Mouse (Mus musculus): Measurements from ENCODE around the gene Napb.

DNA sequence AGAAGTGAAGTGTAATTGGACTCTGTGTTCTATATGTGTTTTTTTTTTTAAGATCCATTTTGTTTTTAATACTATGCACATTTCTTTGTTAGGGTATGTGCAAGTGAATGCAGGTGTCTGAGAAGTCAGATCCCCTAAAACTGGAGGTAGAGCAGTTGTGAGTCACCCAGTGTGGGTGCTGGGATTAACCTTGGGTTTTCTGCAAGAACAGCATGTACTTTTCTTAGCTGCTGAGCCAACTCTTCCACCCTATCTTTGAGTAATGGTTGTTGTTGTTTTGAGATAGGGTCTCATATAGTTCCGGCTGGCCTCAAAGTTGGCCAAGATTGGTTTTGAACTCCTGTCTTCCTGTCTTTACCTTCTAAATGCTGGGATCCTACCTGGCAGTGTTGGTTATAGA is 49.2 kb downstream of the Napb start:
- TF ChIP-seq CTCF (IDR thresholded peaks at IDR 0.05; ENCODE audit: insufficient read depth, low read depth, low read length) (no peak), POLR2A (IDR thresholded peaks at IDR 0.05; ENCODE audit: insufficient read depth, low read depth, low read length) (no peak)

All from olfactory bulb, adult 2 months (tissue).